Mouse (Mus musculus) CH12.LX (cell line): ENCODE data around the gene Ciapin1. TPM values are rescaled to one million over a fixed set of nuclear protein-coding genes. Genes with fewer than 3 reads are reported as not detected.
A peak's percentile ranks its signal among the peaks of the same experiment; 100 is the strongest.

ENCODE experiments used
- DNase-seq: peaks from one replicate; pipeline ENCODE4 v3.0.0-alpha.2; 2013; ENCODE audit errors: extremely low read depth
- H3K27ac ChIP-seq: 2 replicates; pipeline ENCODE4 v1.5.1; 2012; ENCODE audit warnings: low read depth, mild to moderate bottlenecking, control low read depth, moderate library complexity; ENCODE audit not compliant: insufficient read depth
- H3K27me3 ChIP-seq: replicated peaks from 2 replicates; pipeline ENCODE3; 2012; ENCODE audit warnings: inconsistent platforms
- H3K36me3 ChIP-seq, 2 experiments: replicated peaks in 1 of 2; 2 replicates each; pipeline versions ENCODE3 to v1.6.1; 2012; ENCODE audit warnings: inconsistent platforms in 1 of 2, low read length in 1 of 2, mild to moderate bottlenecking in 1 of 2, mixed read lengths in 1 of 2, moderate library complexity in 1 of 2; ENCODE audit not compliant: control insufficient read depth in 1 of 2, insufficient read depth in 1 of 2
- H3K4me1 ChIP-seq, 2 experiments: 2 replicates each; pipeline ENCODE4 v1.6.1; 2012; ENCODE audit warnings: inconsistent platforms in 1 of 2, moderate library complexity in 1 of 2; ENCODE audit not compliant: insufficient read depth in 2 of 2, control insufficient read depth in 1 of 2
- H3K4me2 ChIP-seq: 2 replicates; pipeline ENCODE4 v1.6.1; 2012; ENCODE audit warnings: low read depth, mild to moderate bottlenecking, control low read depth; ENCODE audit not compliant: poor library complexity, insufficient read depth, severe bottlenecking
- H3K4me3 ChIP-seq, 3 experiments: fragments of 150-350 bp in 1 of 3; sonication (generic) in 1 of 3; replicated peaks in 1 of 3; 2 replicates each; pipeline versions ENCODE3 to v1.5.1; 2011 to 2012; ENCODE audit warnings: low read depth in 2 of 3, low read length in 2 of 3, mild to moderate bottlenecking in 2 of 3, moderate library complexity in 2 of 3, control low read depth in 1 of 3, improper control_type of control experiment in 1 of 3, inconsistent platforms in 1 of 3, mixed read lengths in 1 of 3; ENCODE audit not compliant: poor library complexity in 1 of 3
- H3K79me2 ChIP-seq: replicated peaks from 2 replicates; pipeline ENCODE4 v1.6.1; 2012; ENCODE audit warnings: mild to moderate bottlenecking, moderate library complexity; ENCODE audit not compliant: control insufficient read depth, poor library complexity, insufficient read depth, severe bottlenecking; ENCODE audit errors: extremely low read depth
- H3K9ac ChIP-seq: 2 replicates; pipeline ENCODE4 v1.6.1; 2012; ENCODE audit warnings: low read depth, mild to moderate bottlenecking, control low read depth, moderate library complexity; ENCODE audit not compliant: insufficient read depth
- H3K9me3 ChIP-seq: replicated peaks from 2 replicates; pipeline ENCODE3; 2012; ENCODE audit warnings: low read length, inconsistent platforms, mixed read lengths
- BHLHE40 ChIP-seq: IDR thresholded peaks from 2 replicates; pipeline ENCODE4 v1.6.1; 2011; ENCODE audit warnings: mild to moderate bottlenecking, low read depth, low read length, improper control_type of control experiment
- CTCF ChIP-seq, 2 experiments: IDR thresholded peaks in 1 of 2; conservative IDR thresholded peaks in 1 of 2; 2 replicates each; pipeline ENCODE4 v1.5.1; 2011 to 2012; ENCODE audit warnings: low read depth in 2 of 2, low read length in 2 of 2, improper control_type of control experiment in 1 of 2, inconsistent platforms in 1 of 2, mild to moderate bottlenecking in 1 of 2, moderate library complexity in 1 of 2
- ELF1 ChIP-seq: IDR thresholded peaks from 2 replicates; pipeline ENCODE4 v1.6.1; 2014; ENCODE audit warnings: low read depth, mild to moderate bottlenecking, inconsistent platforms, low read length, improper control_type of control experiment
- ETS1 ChIP-seq: conservative IDR thresholded peaks from 2 replicates; pipeline ENCODE4 v1.6.1; 2012; ENCODE audit warnings: low read depth, mild to moderate bottlenecking, inconsistent platforms, low read length, improper control_type of control experiment, moderate library complexity
- GABPA ChIP-seq: IDR thresholded peaks from 2 replicates; pipeline ENCODE4 v1.6.1; 2012; ENCODE audit warnings: low read depth, low read length, improper control_type of control experiment, inconsistent platforms; ENCODE audit not compliant: insufficient replicate concordance
- JUN ChIP-seq: IDR thresholded peaks from 2 replicates; pipeline ENCODE4 v1.6.1; 2011; ENCODE audit warnings: low read depth, mild to moderate bottlenecking, low read length, improper control_type of control experiment, moderate library complexity; ENCODE audit not compliant: insufficient read depth
- MAX ChIP-seq: IDR thresholded peaks from 2 replicates; pipeline ENCODE4 v1.6.1; 2011; ENCODE audit warnings: low read length, improper control_type of control experiment
- MYC ChIP-seq: IDR thresholded peaks from 2 replicates; pipeline ENCODE4 v1.6.1; 2011; ENCODE audit warnings: low read depth, mild to moderate bottlenecking, improper control_type of control experiment, low read length
- PAX5 ChIP-seq: IDR thresholded peaks from 2 replicates; pipeline ENCODE4 v1.6.1; 2012; ENCODE audit warnings: low read length, inconsistent platforms, mixed read lengths
- POLR2A ChIP-seq: IDR thresholded peaks from 2 replicates; pipeline ENCODE4 v1.6.1; 2011; ENCODE audit warnings: low read depth, mild to moderate bottlenecking, improper control_type of control experiment, low read length
- RAD21 ChIP-seq: IDR thresholded peaks from 2 replicates; pipeline ENCODE4 v1.6.1; 2011; ENCODE audit warnings: low read depth, mild to moderate bottlenecking, low read length, improper control_type of control experiment, moderate library complexity
- SIN3A ChIP-seq: IDR thresholded peaks from 2 replicates; pipeline ENCODE4 v1.6.1; 2012; ENCODE audit warnings: low read length, improper control_type of control experiment, inconsistent platforms
- TBP ChIP-seq: conservative IDR thresholded peaks from 2 replicates; pipeline ENCODE4 v1.6.1; 2011; ENCODE audit warnings: low read depth, low read length, improper control_type of control experiment
- USF1 ChIP-seq: IDR thresholded peaks from 2 replicates; pipeline ENCODE4 v1.6.1; 2014; ENCODE audit warnings: low read depth, mild to moderate bottlenecking, inconsistent platforms, low read length, improper control_type of control experiment
- ZKSCAN1 ChIP-seq: IDR thresholded peaks from 2 replicates; pipeline ENCODE4 v1.6.1; 2012; ENCODE audit warnings: low read depth, inconsistent platforms, low read length, improper control_type of control experiment, borderline replicate concordance
- ZNF384 ChIP-seq: IDR thresholded peaks from 2 replicates; pipeline ENCODE4 v1.6.1; 2012; ENCODE audit warnings: low read depth, low read length, improper control_type of control experiment, inconsistent platforms
- dilution Hi-C: fragments of 300-500 bp; cut with MboI; formaldehyde crosslinking; loops from 2 replicates; pipeline ENCODE4 v1.14.3; 2020; ENCODE audit warnings: low sequenced_read_pairs; ENCODE audit not compliant: extremely low pct_unique_long_range_greater_than_20kb, extremely low pct_ligation_motif_present
- in situ Hi-C: fragments of 300-500 bp; cut with MboI; formaldehyde crosslinking; loops from 3 replicates; pipeline ENCODE4 v1.14.3; 2019; ENCODE audit warnings: low sequenced_read_pairs, low pct_ligation_motif_present, low pct_unique_long_range_greater_than_20kb, mixed read lengths
- polyA plus RNA-seq: library from polyadenylated mRNA; unstranded; fragments of >175 nt; gene quantifications from 2 replicates; pipeline ENCODE4 v1.2.1, GENCODE M21; 2012; ENCODE audit warnings: low read depth; ENCODE audit not compliant: insufficient read length
- total RNA-seq, 2 experiments: library from RNA; depleted of rRNA; stranded (reverse); fragments of 300-350 nt in 1 of 2; fragments of >200 nt in 1 of 2; gene quantifications; 2 replicates each; pipeline ENCODE4 v1.2.3; 2012 to 2014

The Ciapin1 gene
- total and polyA plus RNA-seq, 3 experiments, result 83.1 to 139 (median 97.1) TPM

- no peaks in the 10 kb centered on the region for H3K79me2 ChIP-seq
- no peak overlapping the region for H3K9ac ChIP-seq
- H3K9me3 ChIP-seq, result no peaks in the 10 kb centered on the region
- no peaks in the 10 kb centered on the region for H3K36me3 ChIP-seq
- in situ Hi-C loops, result no loop called here
- dilution Hi-C loops, result no loop called here
- H3K4me3 ChIP-seq, result peak overlapping the region in 1 of 3 experiments; percentile 6
- H3K27me3 ChIP-seq, result no peaks in the 10 kb centered on the region
- TF ChIP-seq GABPA, result no peak
- TF ChIP-seq POLR2A, result no peak
- no peak for TF ChIP-seq JUN
- no peak for TF ChIP-seq ETS1
- TF ChIP-seq SIN3A, result no peak
- TF ChIP-seq BHLHE40, result no peak
- no peak for TF ChIP-seq RAD21
- no peak for TF ChIP-seq PAX5
- DNase-seq, result no peak
- H3K4me2 ChIP-seq, result no peak overlapping the region; the same call in 1 of the 2 replicates
- peaks cover 38 to 65% of the 10 kb centered on the region in 2 experiments for H3K4me1 ChIP-seq
- 0 out of 2 replicates have a peak overlapping the region, but pooled peaks have one; percentile 4 for H3K27ac ChIP-seq
Observed at GRCm38 (mm10) chr8:94811654-94812053, 26.5 kb downstream of the Ciapin1 start.

GRCm38 (mm10) chr8:94810855-94811254, 27.3 kb downstream of the Ciapin1 start:
- Histone ChIP-seq H3K4me2 (no peak overlapping the region), H3K4me3 (peak overlapping the region in 1 of 3 experiments; percentile 6), H3K27me3 (no peaks in the 10 kb centered on the region), H3K27ac (no peak overlapping the region), H3K9ac (no peak overlapping the region), H3K79me2 (no peaks in the 10 kb centered on the region), H3K4me1 (peaks cover 38 to 69% of the 10 kb centered on the region in 2 experiments), H3K9me3 (no peaks in the 10 kb centered on the region), H3K36me3 (no peaks in the 10 kb centered on the region)
- TF ChIP-seq CTCF (conservative IDR thresholded peaks at IDR 0.05 in 1 of 2, IDR thresholded peaks at IDR 0.05 in 1 of 2; ENCODE audit: low read depth in 2 of 2, low read length in 2 of 2) (no peak), MAX (peak; percentile 25; the same call in 1 of the 2 replicates), BHLHE40 (0 out of 2 replicates have a peak, but pooled peaks have one; percentile 13), ZNF384 (no peak), ELF1 (no peak; the same call in 1 of the 2 replicates), MYC (no peak), ETS1 (0 out of 2 replicates have a peak, but pooled peaks have one; percentile 21)
- in situ Hi-C loops, result no loop called here
- dilution Hi-C loops, result no loop called here
- peak; percentile 34 for DNase-seq

GRCm38 (mm10) chr8:94810153-94810552, 28.0 kb downstream of the Ciapin1 start, which contains the start of gene Ccl17:
TSS of gene Ccl17 (plus strand) at chr8:94810453.
- Histone ChIP-seq H3K36me3 (no peaks in the 10 kb centered on the region), H3K4me3 (peak within 1 kb of the TSS in 1 of 3 experiments; percentile 6), H3K4me2 (no peak within 1 kb of the TSS), H3K79me2 (no peaks in the 10 kb centered on the region), H3K27me3 (no peaks in the 10 kb centered on the region), H3K9ac (no peak within 1 kb of the TSS), H3K9me3 (no peaks in the 10 kb centered on the region), H3K4me1 (peaks cover 38 to 69% of the 10 kb centered on the region in 2 experiments), H3K27ac (no peak within 1 kb of the TSS)
- in situ Hi-C loops, result no loop called here
- DNase-seq, result no peak
- dilution Hi-C loops, result no loop called here
- TF ChIP-seq ZKSCAN1, result no peak
- no peak for TF ChIP-seq USF1
- no peak for TF ChIP-seq TBP
